ENCODE assay signal across 26 mouse cellular contexts in genomic region chr13:113484159-113484762, GRCm38 (mm10).
DNase-seq lines count a peak whose midpoint lies in the region; ATAC-seq and TF ChIP-seq lines count a peak whose summit lies in the region.
"Had no signal": no experiment of that assay in that cellular context is flagged by ENCODE, and none has a peak within 500 bp of the region (broad histone marks: within the 10 kb centered on the region; RNA-seq: fewer than 3 reads in every experiment).

No protein-coding gene starts in this region.

- H3K27me3 ChIP-seq in heart, embryonic 11.5 days (ENCODE audit: control insufficient read depth, insufficient read depth, low read length), result no peaks in the 10 kb centered on the region
- H3K27me3 ChIP-seq in lung, postnatal 0 days (replicated peaks; ENCODE audit: insufficient read depth, low read length), result no peaks in the 10 kb centered on the region
- H3K27me3 ChIP-seq: forebrain, embryonic 13.5 days; hindbrain, embryonic 12.5 days; intestine, embryonic 15.5 days; kidney, embryonic 15.5 days; limb, embryonic 13.5 days; megakaryocyte, embryonic 14.5 days had no signal

- no peak overlapping the region for H3K27ac ChIP-seq in heart, embryonic 11.5 days (ENCODE audit: low read depth, low read length)
- H3K27ac ChIP-seq in lung, postnatal 0 days (ENCODE audit: low read length), result no peak overlapping the region
- H3K27ac ChIP-seq: forebrain, embryonic 13.5 days; heart, embryonic 10.5 days; hindbrain, embryonic 12.5 days; hindbrain, postnatal 0 days; intestine, embryonic 15.5 days; kidney, embryonic 15.5 days; layer of hippocampus, adult 2 months; limb, embryonic 13.5 days; liver, embryonic 13.5 days had no signal

- no peak for ATAC-seq in heart, embryonic 11.5 days (replicated peaks; ENCODE audit: insufficient number of reproducible peaks, low FRiP score, low TSS enrichment)
- ATAC-seq in lung, postnatal 0 days, result peak; percentile 69
- no peak for ATAC-seq in megakaryocyte-erythroid progenitor cell, adult 5-6 weeks (replicated peaks; ENCODE audit: low FRiP score, low TSS enrichment, poor library complexity, severe bottlenecking)
- ATAC-seq: forebrain, embryonic 13.5 days; hindbrain, postnatal 0 days; intestine, embryonic 15.5 days had no signal

- no peak overlapping the region for H3K9ac ChIP-seq in heart, embryonic 11.5 days (ENCODE audit: low read depth, low read length)
- H3K9ac ChIP-seq in lung, postnatal 0 days (replicated peaks; ENCODE audit: low read depth), result no peak overlapping the region
- H3K9ac ChIP-seq: forebrain, embryonic 13.5 days; hindbrain, embryonic 12.5 days; intestine, embryonic 15.5 days; kidney, embryonic 15.5 days; limb, embryonic 13.5 days; liver, embryonic 13.5 days had no signal

- 56% methylated on average over 10 of the region's 10 CpGs for WGBS in heart, embryonic 11.5 days (ENCODE audit: insufficient replicate concordance)
- WGBS in lung, postnatal 0 days, result 28% methylated on average over 10 of the region's 10 CpGs

- peak; percentile 66 for DNase-seq in heart, adult 11 months
- DNase-seq in kidney, postnatal 14 days, result peak; percentile 38
- no peak for DNase-seq in kidney, adult 11 months
- DNase-seq in lung, postnatal 0 days (ENCODE audit: low spot score), result peak; percentile 44
- no peak for DNase-seq in lung, postnatal 25 days (ENCODE audit: low spot score)
- DNase-seq: adrenal gland, postnatal 25 days; cerebellum, adult 11-12 months; cerebellum, adult 9-11 months; gastrocnemius, postnatal 14 days; heart, postnatal 36 days; liver, embryonic 13.5 days; lung, adult 2 months; midbrain, embryonic 14.5 days; thymus, adult 2 months; thymus, postnatal 36 days had no signal

- no peak for TF ChIP-seq CTCF in lung, postnatal 0 days (IDR thresholded peaks at IDR 0.05)

- no peaks in the 10 kb centered on the region for H3K36me3 ChIP-seq in heart, embryonic 11.5 days (ENCODE audit: control insufficient read depth, insufficient read depth, low read length)
- no peaks in the 10 kb centered on the region for H3K36me3 ChIP-seq in lung, postnatal 0 days (ENCODE audit: insufficient read depth, low read length)
- H3K36me3 ChIP-seq: heart, embryonic 10.5 days; hindbrain, embryonic 12.5 days; intestine, embryonic 15.5 days; kidney, embryonic 15.5 days; limb, embryonic 13.5 days; liver, embryonic 13.5 days had no signal

- no peaks in the 10 kb centered on the region for H3K4me1 ChIP-seq in heart, embryonic 11.5 days (ENCODE audit: control insufficient read depth, insufficient read depth, low read length)
- peaks cover 4% of the 10 kb centered on the region; the same call in 1 of the 2 replicates for H3K4me1 ChIP-seq in lung, postnatal 0 days (ENCODE audit: insufficient read depth, low read depth, low read length)
- H3K4me1 ChIP-seq: forebrain, embryonic 13.5 days; hindbrain, embryonic 12.5 days; intestine, embryonic 15.5 days; kidney, embryonic 15.5 days; limb, embryonic 13.5 days; liver, embryonic 13.5 days; megakaryocyte, embryonic 14.5 days had no signal

- H3K9me3 ChIP-seq in heart, embryonic 11.5 days (replicated peaks; ENCODE audit: control insufficient read depth, low read length), result peaks cover 6% of the 10 kb centered on the region
- H3K9me3 ChIP-seq in lung, postnatal 0 days (ENCODE audit: low read length), result 0 out of 2 replicates have a peak, but pooled peaks cover 2% of the 10 kb centered on the region
- H3K9me3 ChIP-seq: forebrain, embryonic 13.5 days; intestine, embryonic 15.5 days; liver, embryonic 13.5 days had no signal

- H3K4me2 ChIP-seq in heart, embryonic 11.5 days, result no peak overlapping the region
- no peak overlapping the region for H3K4me2 ChIP-seq in lung, postnatal 0 days (replicated peaks; ENCODE audit: low read depth, low read length)
- H3K4me2 ChIP-seq: forebrain, embryonic 13.5 days; hindbrain, embryonic 12.5 days; intestine, embryonic 15.5 days; kidney, embryonic 15.5 days; limb, embryonic 13.5 days; liver, embryonic 13.5 days had no signal

- TF ChIP-seq EP300 in lung, postnatal 0 days (IDR thresholded peaks at IDR 0.05), result peak; percentile 86

- H3K4me3 ChIP-seq in heart, embryonic 11.5 days (ENCODE audit: low read depth, low read length), result no peak overlapping the region
- no peak overlapping the region for H3K4me3 ChIP-seq in lung, postnatal 0 days (ENCODE audit: low read depth, low read length)
- H3K4me3 ChIP-seq: forebrain, embryonic 13.5 days; heart, embryonic 10.5 days; hindbrain, embryonic 12.5 days; intestine, embryonic 15.5 days; kidney, embryonic 15.5 days; layer of hippocampus, adult 2 months; limb, embryonic 13.5 days; liver, embryonic 13.5 days; megakaryocyte, embryonic 14.5 days had no signal

Comparison
In these comparisons a context has a peak if more than half of its experiments do, and no peak if none do; other contexts are left out.
1. DNase-seq: peak in heart, adult 11 months (single experiment), kidney, postnatal 14 days (single experiment) and lung, postnatal 0 days (single experiment); none in kidney, adult 11 months (single experiment) and lung, postnatal 25 days (single experiment).